In the genomic region with DNA sequence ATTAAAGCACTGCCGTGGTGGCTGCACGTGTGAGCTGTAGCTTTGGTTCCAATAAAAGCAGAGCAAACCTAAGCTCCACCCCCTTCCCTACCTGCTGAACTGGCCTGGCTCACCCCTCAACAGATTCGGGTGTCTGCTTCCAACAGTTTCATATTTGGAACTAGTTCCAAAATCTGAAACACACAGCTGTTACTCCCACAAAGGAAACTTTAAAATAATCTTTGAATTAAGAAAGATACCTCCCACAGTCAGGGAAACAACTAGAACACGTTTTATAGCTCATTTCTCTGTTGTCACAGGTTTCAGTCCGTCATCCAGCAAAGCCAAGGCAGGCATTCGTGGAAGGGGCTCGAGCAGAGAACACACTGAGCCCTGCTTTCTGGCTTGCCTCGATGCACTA, we compare ENCODE assay signal across 15 mouse cellular contexts. TPM values are rescaled to one million over a fixed set of nuclear protein-coding genes. Genes with fewer than 3 reads are reported as not detected.
DNase-seq lines count a peak whose midpoint lies in the region; ATAC-seq and TF ChIP-seq lines count a peak whose summit lies in the region.
"Had no signal": no experiment of that assay in that cellular context is flagged by ENCODE, and none has a peak within 500 bp of the region (broad histone marks: within the 10 kb centered on the region; RNA-seq: fewer than 3 reads in every experiment).

No protein-coding gene starts in this region.

- no peak overlapping the region for H3K4me2 ChIP-seq in stomach, embryonic 15.5 days
- H3K4me2 ChIP-seq in stomach, postnatal 0 days (replicated peaks; ENCODE audit: low read depth), result no peak overlapping the region
- no peak overlapping the region for H3K4me2 ChIP-seq in stomach, embryonic 16.5 days (ENCODE audit: low read depth, low read length)
- H3K4me2 ChIP-seq: heart, embryonic 15.5 days; liver, embryonic 12.5 days; neural tube, embryonic 12.5 days had no signal

- no peak for ATAC-seq in stomach, embryonic 15.5 days (ENCODE audit: insufficient read depth, low FRiP score, low read depth)
- ATAC-seq in stomach, postnatal 0 days (ENCODE audit: low FRiP score, low TSS enrichment), result no peak
- no peak for ATAC-seq in stomach, embryonic 16.5 days (ENCODE audit: insufficient read depth, low FRiP score)
- ATAC-seq: forebrain, embryonic 14.5 days; inflammation-experienced regulatory T-cells, adult 6 months; liver, embryonic 12.5 days had no signal

- H3K9me3 ChIP-seq in stomach, embryonic 15.5 days, result no peaks in the 10 kb centered on the region
- H3K9me3 ChIP-seq in stomach, postnatal 0 days (ENCODE audit: control insufficient read depth, low read length), result no peaks in the 10 kb centered on the region
- no peaks in the 10 kb centered on the region for H3K9me3 ChIP-seq in stomach, embryonic 16.5 days (replicated peaks; ENCODE audit: control insufficient read depth, low read length)
- H3K9me3 ChIP-seq: heart, embryonic 15.5 days; liver, embryonic 12.5 days; neural tube, embryonic 12.5 days had no signal

- H3K4me1 ChIP-seq in stomach, embryonic 15.5 days, result 0 out of 2 replicates have a peak, but pooled peaks cover 9% of the 10 kb centered on the region
- H3K4me1 ChIP-seq in stomach, postnatal 0 days (replicated peaks; ENCODE audit: control insufficient read depth, insufficient read depth), result no peaks in the 10 kb centered on the region
- 0 out of 2 replicates have a peak, but pooled peaks cover 2% of the 10 kb centered on the region for H3K4me1 ChIP-seq in stomach, embryonic 16.5 days (ENCODE audit: control insufficient read depth, insufficient read depth, low read length)
- H3K4me1 ChIP-seq: heart, embryonic 15.5 days; liver, embryonic 12.5 days had no signal

- H3K36me3 ChIP-seq in stomach, embryonic 15.5 days, result no peaks in the 10 kb centered on the region
- no peaks in the 10 kb centered on the region for H3K36me3 ChIP-seq in stomach, postnatal 0 days (ENCODE audit: control insufficient read depth, insufficient read depth, low read length)
- no peaks in the 10 kb centered on the region for H3K36me3 ChIP-seq in stomach, embryonic 16.5 days (ENCODE audit: control insufficient read depth, insufficient read depth, low read length)
- H3K36me3 ChIP-seq: heart, embryonic 15.5 days; hindbrain, embryonic 10.5 days; liver, embryonic 12.5 days; neural tube, embryonic 12.5 days had no signal

- no peak overlapping the region for H3K9ac ChIP-seq in stomach, embryonic 15.5 days
- H3K9ac ChIP-seq in stomach, postnatal 0 days (ENCODE audit: low read length), result no peak overlapping the region
- no peak overlapping the region for H3K9ac ChIP-seq in stomach, embryonic 16.5 days (ENCODE audit: low read length)
- H3K9ac ChIP-seq: heart, embryonic 15.5 days; liver, embryonic 12.5 days; neural tube, embryonic 12.5 days had no signal

- peak; percentile 20 to 37 for DNase-seq in layer of hippocampus, adult 2 months (ENCODE audit: low spot score in 2 of 2)
- DNase-seq in layer of hippocampus, postnatal 36 days, result no peak
- no peak for DNase-seq in stomach, postnatal 0 days (ENCODE audit: low spot score)
- DNase-seq in left cerebral cortex, postnatal 14 days (ENCODE audit: low spot score in 2 of 2), result peak; percentile 62 to 84
- no peak for DNase-seq in retina, embryonic 14.5 days (ENCODE audit: low spot score)
- no peak for DNase-seq in spleen, adult 18-20 months
- DNase-seq: B cell, adult 2 months had no signal

- WGBS in stomach, embryonic 15.5 days, result 56% methylated on average over 8 of the region's 8 CpGs
- WGBS in stomach, postnatal 0 days, result 52% methylated on average over 8 of the region's 8 CpGs
- WGBS in stomach, embryonic 16.5 days, result 51% methylated on average over 8 of the region's 8 CpGs

- no peak for TF ChIP-seq EP300 in stomach, postnatal 0 days (optimal IDR thresholded peaks at IDR 0.05)

- peak overlapping the region; percentile 78 for H3K27ac ChIP-seq in layer of hippocampus, adult 2 months
- H3K27ac ChIP-seq in stomach, embryonic 15.5 days, result peak overlapping the region; percentile 13; the same call in 1 of the 2 replicates
- H3K27ac ChIP-seq in stomach, postnatal 0 days (replicated peaks), result no peak overlapping the region; the same call in 1 of the 2 replicates
- 0 out of 2 replicates have a peak overlapping the region, but pooled peaks have one; percentile 20 for H3K27ac ChIP-seq in stomach, embryonic 16.5 days (ENCODE audit: low read length)
- H3K27ac ChIP-seq: heart, embryonic 15.5 days; hindbrain, embryonic 10.5 days; liver, embryonic 12.5 days; neural tube, embryonic 12.5 days had no signal

- no peak overlapping the region for H3K4me3 ChIP-seq in layer of hippocampus, adult 2 months
- no peak overlapping the region for H3K4me3 ChIP-seq in stomach, embryonic 15.5 days (replicated peaks)
- H3K4me3 ChIP-seq in stomach, postnatal 0 days (ENCODE audit: low read depth, low read length), result no peak overlapping the region
- no peak overlapping the region for H3K4me3 ChIP-seq in stomach, embryonic 16.5 days (replicated peaks; ENCODE audit: low read length)
- H3K4me3 ChIP-seq: heart, embryonic 15.5 days; hindbrain, embryonic 10.5 days; liver, embryonic 12.5 days; neural tube, embryonic 12.5 days had no signal

- H3K27me3 ChIP-seq in stomach, embryonic 15.5 days (replicated peaks), result no peaks in the 10 kb centered on the region
- no peaks in the 10 kb centered on the region for H3K27me3 ChIP-seq in stomach, postnatal 0 days (ENCODE audit: control insufficient read depth, insufficient read depth, low read length)
- no peaks in the 10 kb centered on the region for H3K27me3 ChIP-seq in stomach, embryonic 16.5 days (ENCODE audit: control insufficient read depth, insufficient read depth, low read length)
- H3K27me3 ChIP-seq: heart, embryonic 15.5 days; liver, embryonic 12.5 days; neural tube, embryonic 12.5 days had no signal

- intact Hi-C loops in left cerebral cortex, postnatal 14 days (cut with DNase I), result no loop called here

- TF ChIP-seq CTCF in layer of hippocampus, adult 2 months (conservative IDR thresholded peaks at IDR 0.05), result no peak
- TF ChIP-seq CTCF in stomach, postnatal 0 days (IDR thresholded peaks at IDR 0.05; ENCODE audit: low read depth), result no peak

RNA-seq across cellular contexts. Expression of gene Vgll4, which starts 23.9 kb away (rescaled TPM):
- 10 to 100 TPM; 44.2 to 44.8 TPM for total RNA-seq in layer of hippocampus, adult 2 months (2021)
- total RNA-seq in layer of hippocampus, postnatal 36 days (2021), result 10 to 100 TPM; 43.2 to 48.8 TPM
- polyA plus RNA-seq in stomach, embryonic 15.5 days (2015; fragmentation: Nextera tagmentation; extraction: Ambion mirVana), result 80.5 and 87.0 TPM in 2 replicates
- 38.5 and 42.1 TPM in 2 replicates for polyA plus RNA-seq in stomach, postnatal 0 days (2015; fragmentation: Nextera tagmentation; extraction: Ambion mirVana)
- total RNA-seq in left cerebral cortex, postnatal 14 days (2021), result 10 to 100 TPM; 48.0 to 53.4 TPM
- polyA plus RNA-seq in stomach, embryonic 16.5 days (2015; fragmentation: Nextera tagmentation; extraction: Ambion mirVana), result 75.1 and 77.1 TPM in 2 replicates

RNA-seq across cellular contexts. Expression of gene Tamm41, which starts 44.0 kb away (rescaled TPM):
- total RNA-seq in layer of hippocampus, adult 2 months (2021), result 10 to 100 TPM; 18.6 to 20.9 TPM
- 10 to 100 TPM; 16.2 to 17.3 TPM for total RNA-seq in layer of hippocampus, postnatal 36 days (2021)
- polyA plus RNA-seq in stomach, embryonic 15.5 days (2015; fragmentation: Nextera tagmentation; extraction: Ambion mirVana), result 52.6 and 54.9 TPM in 2 replicates
- 35.8 and 36.0 TPM in 2 replicates for polyA plus RNA-seq in stomach, postnatal 0 days (2015; fragmentation: Nextera tagmentation; extraction: Ambion mirVana)
- 10 to 100 TPM; 17.3 to 21.9 TPM for total RNA-seq in left cerebral cortex, postnatal 14 days (2021)
- 43.0 and 49.1 TPM in 2 replicates for polyA plus RNA-seq in stomach, embryonic 16.5 days (2015; fragmentation: Nextera tagmentation; extraction: Ambion mirVana)

Comparison
In these comparisons a context has a peak if more than half of its experiments do, and no peak if none do; other contexts are left out.
1. DNase-seq: peak in layer of hippocampus, adult 2 months (2 of 2) and left cerebral cortex, postnatal 14 days (2 of 2); none in layer of hippocampus, postnatal 36 days (0 of 2), stomach, postnatal 0 days (single experiment), retina, embryonic 14.5 days (single experiment) and spleen, adult 18-20 months (0 of 2).